Mouse (Mus musculus) midbrain, embryonic 15.5 days (tissue): ENCODE data around the gene Atf2. TPM values are rescaled to one million over a fixed set of nuclear protein-coding genes. Genes with fewer than 3 reads are reported as not detected.

Source experiments
- polyA plus RNA-seq: library from polyadenylated mRNA; unstranded; fragments of >200 nt; fragmentation: Nextera tagmentation; extraction: Ambion mirVana; gene quantifications from 2 replicates; pipeline ENCODE4 v1.2.1, GENCODE M21; 2015

The Atf2 gene
- polyA plus RNA-seq, 1 experiment from 2014 or later, result 119 TPM

Other genes with a start within 250 kb of the Atf2 start
- gene Chn1, start 117.3 kb downstream of the Atf2 start, polyA plus RNA-seq, result 102 and 108 TPM in 2 replicates
- gene Atp5g3, start 18.7 kb upstream of the Atf2 start, polyA plus RNA-seq, result 968 and 1,008 TPM in 2 replicates